Mouse (Mus musculus): ENCODE data around the gene Cbln4.

DNA sequence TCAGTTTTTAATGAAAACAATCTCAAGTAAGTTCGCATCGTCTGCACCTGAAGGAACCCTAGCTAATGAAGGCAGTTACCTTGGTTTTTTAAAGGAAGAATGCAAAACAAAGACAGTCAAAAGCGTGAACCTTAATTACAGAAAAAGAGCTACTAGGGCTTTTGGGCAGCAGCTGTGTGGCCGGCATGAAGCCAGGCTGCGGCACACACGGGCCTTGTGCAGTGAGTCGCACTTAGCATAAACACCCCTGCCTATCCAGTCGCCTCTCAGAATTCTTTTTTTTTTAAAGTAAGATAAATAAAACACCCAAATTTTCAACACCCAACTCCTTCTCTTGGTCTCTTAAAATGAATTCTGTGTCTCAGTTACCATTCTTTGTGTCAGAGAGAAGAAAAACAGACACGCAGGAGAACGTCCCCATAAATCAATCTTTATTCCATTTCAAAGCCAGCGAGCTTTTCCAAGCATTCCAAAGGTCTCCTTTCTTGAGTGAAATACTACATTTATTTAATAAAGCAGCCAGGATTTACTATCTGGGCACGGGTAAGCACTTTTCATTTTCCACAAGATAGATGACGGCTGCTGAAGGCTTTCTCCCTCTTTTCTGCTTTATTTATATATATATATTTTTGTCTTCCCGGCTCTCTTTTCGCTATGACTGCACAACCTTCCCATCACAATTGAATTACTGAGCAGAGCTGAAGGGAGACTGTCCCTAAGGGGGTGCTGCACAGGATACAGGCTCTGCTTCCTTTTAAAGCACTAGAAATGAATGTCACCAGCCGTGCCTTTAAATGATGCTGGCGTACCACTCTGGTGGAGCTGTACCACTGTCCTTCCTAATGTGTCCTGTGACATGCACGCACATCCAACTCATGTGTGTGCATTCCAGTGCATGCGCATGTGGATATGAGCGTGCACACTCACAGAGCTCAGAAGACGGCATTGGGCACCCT, 39.0 kb downstream of the Cbln4 start:
- TF ChIP-seq CTCF (IDR thresholded peaks at IDR 0.05; ENCODE audit: control insufficient read depth, insufficient read depth, low read length) (no peak), POLR2A (IDR thresholded peaks at IDR 0.05; ENCODE audit: borderline replicate concordance, control insufficient read depth, low read depth, low read length) (no peak)

Data from bone marrow, adult 2 months (tissue).